Mouse (Mus musculus): ENCODE data around the gene Gm20388.

Gene Gm20388

DNA sequence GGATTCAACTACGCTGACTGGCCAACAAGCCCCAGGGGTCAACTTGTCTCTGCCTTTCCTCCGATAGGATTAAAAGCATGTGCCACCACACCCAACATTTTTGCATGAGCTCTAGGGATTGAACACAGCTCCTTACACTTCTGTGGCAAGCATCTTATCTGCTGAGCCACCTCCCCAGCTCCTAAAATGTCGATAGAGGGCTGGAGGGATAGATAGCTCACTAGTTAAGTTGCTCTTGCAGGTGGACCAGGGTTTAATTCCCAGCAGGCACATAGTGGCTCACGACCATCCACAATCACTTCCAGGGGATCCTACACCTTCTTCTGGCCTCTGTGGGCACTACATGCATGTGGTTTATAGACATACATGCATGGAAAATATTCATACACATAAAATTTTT, 1251.8 kb downstream of the Gm20388 start:
- in situ Hi-C loops (cut with MboI, MseI), result no loop called here

DNA sequence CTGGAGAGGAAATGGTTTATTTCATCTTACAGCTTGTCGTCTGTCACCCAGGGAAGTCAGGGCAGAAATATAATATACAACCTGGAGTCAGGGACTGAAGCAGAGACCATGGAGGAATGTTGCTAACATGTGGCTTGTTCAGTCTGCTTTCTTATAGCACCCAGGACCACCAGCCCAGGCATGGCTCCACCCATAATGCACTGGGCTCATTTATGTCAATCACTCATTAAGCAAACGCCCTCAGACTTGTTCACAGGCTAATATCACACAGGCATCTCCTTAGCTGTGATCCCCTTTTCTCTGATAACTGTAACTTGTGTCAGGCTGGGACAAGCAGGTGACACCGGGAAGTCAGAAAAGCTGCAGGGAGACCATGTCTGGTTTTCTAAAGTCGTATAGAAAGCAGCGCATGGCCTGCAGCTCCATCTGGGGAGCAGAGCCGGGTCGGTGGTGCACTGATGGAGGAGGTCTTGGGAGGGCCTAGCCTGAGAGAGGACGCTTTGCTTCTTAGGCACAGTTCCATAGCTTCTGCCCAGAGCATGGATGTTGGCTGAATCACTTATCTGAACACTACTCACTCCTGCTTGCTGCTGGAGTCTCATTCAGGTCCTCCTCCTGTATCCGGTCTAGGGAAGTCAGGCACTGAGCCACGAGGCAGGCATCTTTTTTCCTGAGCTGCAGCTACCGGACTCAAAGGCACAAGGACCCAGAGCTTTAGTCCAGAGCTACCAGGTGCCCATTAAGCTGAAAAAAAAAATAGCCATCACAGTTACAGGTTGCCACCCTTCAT, 1252.5 kb downstream of the Gm20388 start:
- in situ Hi-C loops (cut with MboI, MseI), result no loop called here

DNA sequence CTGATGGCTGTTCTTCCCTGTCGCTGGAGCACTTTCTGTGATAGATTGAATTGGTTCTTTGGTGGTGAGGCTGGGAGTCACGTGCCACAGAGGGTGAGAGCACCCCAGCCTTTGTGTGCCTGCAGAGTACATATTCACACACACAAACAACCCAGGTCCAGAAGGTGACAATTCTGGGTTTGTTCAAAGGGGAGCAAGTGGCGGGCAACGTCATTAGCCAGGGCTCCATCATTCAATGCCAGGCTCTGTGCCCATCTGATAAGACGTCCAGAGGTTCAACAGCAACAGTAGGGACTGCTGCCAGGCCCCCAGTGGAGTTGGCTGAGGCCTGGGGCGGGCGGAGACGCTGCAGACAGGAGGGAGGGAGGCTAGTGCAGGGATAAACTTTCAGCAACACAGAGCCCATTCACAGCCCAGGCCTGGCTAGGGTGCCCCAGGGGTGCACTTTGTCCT, 1253.4 kb downstream of the Gm20388 start:
- in situ Hi-C loops (cut with MboI, MseI), result no loop called here

DNA sequence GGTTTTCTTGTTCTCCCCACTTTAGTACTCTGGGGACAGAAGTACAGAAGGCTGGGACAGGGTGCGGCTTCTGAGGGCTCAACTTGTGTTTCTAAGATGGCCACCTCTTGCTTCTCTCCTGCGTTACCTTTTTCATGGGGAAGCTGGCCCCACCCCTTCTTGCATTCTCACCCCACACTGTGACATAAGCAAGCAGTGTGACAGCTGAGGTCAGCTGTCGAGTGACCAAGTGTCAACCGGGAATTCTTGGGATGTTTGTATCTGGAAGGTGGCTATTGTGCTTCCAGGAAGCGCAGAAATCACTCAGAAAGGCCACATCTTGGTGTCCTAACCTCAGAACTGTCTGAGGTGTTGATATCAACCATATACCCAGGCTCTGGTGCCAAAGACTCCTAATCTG, 1257.4 kb downstream of the Gm20388 start:
- in situ Hi-C loops (cut with MboI, MseI), result no loop called here

DNA sequence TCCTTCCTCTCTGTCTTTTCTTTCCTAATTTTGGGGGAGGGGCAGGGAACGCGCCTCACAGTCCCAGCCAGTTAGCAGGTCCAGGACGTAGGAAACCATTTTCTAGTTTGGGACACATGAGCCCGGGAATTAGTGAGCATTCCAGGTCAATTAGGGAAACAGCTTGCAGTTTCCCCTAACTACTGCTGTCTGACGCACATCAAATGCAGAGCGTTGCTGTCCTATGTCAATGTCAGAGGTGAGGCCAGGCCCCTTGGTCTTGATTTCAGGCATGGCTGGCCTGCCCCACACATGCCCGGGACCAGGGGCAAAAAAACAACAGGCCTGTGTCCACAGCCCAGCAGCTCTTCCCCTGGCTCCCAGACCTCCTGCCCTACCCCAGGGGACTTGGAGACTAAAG, 1259.5 kb downstream of the Gm20388 start:
- in situ Hi-C loops (cut with MboI, MseI), result no loop called here

DNA sequence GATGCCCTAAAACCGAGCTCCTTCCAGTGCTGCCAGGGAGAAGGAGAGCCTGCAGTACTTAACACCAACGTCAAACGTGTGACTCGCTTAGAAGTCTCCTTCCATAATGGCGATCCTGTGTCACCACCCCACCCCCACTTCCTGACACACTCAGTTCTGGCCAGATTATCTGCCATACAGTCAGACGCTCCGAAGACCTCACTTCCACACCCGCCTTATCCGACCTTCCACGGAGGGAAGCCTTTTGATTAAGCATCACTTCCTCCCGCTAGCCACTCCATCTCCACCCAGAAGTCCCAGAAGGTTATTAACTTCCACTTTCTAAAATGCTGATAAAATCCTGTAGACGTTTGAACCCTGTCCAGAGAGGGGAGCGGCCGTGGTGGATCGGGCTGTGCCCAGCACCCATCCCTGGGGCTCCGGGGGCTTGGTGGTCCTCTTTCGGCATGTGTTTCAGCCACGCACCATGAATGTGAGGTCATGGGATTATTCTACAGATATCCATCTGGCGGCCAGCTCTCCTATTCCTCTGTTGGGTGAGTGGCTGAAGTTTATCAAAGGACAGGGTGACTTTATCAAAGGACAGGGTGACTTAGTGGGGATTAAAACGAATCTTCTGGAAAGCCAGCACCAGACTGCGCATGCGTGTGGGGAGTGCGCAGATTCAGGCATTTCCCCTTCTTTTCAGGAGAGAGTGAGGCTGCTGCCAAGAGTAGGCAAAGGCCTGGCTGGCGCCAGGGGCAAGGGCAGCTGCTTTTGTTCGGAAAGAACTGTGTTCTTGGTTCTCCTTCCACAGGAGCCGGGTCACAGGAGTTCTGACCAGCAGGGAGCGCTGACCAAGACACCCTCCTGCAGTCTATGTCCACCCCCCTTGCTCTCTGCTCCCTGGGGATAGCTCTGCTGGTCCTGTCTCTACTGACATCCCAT, 1260.2 kb downstream of the Gm20388 start:
- in situ Hi-C loops (cut with MboI, MseI), result no loop called here

DNA sequence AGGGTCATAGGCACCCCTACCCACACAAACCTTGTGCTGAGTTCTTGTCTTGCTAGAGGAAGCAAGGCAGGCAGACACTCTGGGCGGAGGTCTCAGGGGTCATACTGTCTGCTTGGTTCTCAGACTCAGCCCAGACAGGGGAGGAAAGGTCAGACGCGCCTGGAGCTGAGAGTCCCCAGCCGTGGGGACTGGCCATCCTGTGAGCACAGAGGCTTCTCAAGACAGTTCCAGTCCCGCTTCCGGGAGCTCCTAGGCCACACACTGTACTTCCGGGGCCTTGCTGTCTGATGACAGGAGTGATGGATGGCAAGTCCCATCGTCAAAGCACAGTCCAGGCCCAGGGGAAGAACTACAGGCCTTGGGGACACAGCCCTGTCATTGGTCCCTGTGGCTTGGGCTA, 1261.9 kb downstream of the Gm20388 start:
- in situ Hi-C loops (cut with MboI, MseI), result no loop called here

DNA sequence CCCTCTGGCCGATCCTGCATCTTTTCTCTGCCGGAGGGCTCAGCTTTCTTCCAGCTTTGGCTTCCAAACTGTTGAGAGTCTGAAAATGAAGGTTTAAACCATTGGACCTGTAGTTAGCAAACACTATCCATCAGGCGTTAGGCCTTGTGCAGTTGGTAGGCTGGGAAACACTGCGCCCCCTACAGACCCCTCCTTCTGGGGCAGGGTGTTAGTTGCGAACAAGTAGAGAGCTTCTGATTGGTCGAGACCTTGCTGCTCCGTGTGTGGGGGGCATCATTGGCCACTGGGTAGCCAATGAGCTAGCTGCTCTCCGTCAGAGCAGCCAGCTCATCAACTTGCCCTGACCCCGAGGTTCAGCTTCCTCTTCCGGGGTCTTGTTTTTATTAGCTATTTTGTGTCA, 1263.5 kb downstream of the Gm20388 start:
- in situ Hi-C loops (cut with MboI, MseI), result no loop called here

DNA sequence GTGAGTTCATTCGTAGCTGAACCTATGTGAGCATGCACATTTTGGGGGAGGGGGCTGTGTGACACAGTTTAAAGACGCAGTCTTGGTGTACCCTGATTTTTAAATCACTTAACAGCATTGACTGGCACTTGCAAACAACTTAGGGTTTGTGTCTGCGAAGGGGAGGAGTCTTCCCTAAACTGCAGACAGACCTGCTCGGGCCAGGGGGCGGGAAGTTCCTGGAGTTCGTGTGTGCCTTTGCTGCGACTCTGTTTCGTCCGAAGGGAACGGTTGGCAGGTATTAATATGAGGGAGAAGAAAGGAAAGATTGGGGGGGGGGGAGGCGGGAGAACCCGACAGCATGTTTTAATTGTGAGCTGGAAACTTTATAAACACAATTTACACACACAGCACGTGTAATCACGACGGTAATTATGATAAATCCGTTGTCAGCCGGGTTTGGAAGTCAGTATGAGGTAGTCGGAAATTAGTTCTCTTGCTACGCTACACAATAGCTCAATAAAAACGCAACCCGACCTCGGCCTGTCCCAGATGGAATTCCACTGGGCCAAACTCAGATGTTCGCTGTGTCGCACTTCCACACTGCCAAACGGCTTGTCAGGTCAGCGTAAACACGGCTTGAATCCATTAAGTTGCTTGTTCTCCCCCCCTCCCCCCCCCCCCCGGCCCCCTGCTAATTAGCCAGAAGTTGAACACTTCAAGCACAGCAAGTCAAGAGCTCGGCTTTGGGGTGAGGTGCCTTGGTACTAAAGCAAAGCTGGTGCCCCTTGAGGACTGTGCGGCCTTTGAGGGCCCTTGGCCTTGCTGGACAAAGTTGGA, 1264.3 kb downstream of the Gm20388 start:
- in situ Hi-C loops (cut with MboI, MseI), result no loop called here

DNA sequence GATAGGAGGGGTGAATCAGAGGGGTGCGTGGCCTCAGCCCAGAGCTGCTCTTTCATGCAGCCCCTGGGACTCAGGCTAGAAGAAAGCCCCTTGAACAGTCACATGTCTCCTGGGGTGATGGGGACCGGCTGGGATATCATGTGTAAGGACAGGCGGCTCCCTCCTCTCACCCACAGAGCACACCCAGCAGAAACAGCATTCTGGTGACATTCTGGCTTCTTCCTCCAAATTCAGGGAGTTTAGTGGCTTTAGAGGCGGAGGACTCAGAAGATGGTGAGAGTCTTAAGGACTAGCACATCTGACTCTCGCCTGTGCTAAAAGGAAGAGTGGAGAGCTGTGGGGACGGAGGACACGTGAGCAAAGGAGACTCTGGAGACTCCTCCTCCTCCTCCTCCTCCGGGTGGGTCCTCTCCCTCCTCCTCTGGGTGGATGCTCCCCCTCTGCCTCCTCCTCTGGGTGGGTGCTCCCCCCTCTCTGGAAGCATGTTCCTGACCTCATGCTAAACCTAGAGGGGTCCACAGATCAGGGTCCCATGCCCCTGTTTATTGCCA, 1265.0 kb downstream of the Gm20388 start:
- in situ Hi-C loops (cut with MboI, MseI), result no loop called here

DNA sequence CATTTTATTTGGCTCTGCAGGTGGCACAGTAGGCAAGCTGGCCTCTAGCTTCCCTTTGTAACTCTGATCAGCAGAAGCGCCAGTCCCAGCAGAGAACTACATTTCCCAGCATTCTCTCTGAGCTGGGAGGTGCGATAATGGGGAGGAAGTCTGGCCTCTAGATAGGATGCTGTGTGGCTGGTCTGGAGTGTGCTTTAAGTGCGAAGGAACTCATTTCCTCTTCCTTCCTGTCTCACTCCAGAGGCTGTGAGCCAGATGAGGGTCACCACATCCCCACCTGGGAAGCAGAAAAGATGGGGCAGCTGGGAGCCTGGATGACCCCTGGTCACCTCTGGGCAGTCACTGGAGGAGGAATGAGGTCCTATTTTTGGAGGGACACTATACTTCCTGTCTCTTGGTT, 1265.7 kb downstream of the Gm20388 start:
- in situ Hi-C loops (cut with MboI, MseI), result no loop called here

DNA sequence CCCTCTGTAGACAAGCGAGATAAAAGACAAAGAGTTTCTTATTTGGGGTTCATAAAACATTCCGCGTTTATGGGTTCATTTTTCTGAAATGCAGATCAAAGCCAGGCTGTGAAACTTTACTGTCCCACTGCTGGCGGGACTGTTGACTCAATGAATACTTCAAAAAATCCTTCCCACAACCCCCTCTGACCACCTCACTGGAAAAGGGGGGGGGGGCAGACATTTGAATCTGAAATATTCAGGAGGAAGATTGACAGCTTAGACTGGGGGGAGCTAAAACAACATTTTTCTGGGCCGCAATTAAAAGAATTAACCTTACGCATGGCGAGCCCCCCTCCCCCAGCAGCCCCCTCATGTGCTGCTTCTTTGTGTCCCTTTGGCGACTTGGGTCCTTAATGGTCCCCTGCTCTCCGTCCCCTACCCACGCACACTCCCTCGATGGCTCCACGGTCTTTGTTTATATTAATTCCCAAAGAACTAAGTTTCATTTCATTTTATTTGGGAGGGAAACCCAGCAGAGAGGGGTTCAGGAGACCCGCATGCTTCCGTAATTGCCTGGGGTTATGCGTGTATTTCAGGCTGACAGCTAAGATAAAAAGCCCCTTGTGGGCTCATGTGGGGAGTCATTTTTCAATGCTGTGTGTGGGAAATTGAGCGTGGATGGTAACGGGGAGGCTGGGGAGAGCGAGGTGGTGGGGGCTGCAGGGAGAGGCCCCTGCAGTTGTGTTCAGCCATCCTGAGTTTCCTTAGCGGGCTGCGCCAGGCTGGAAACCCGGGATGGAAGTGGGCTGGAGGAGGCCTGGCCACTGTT, 1270.0 kb downstream of the Gm20388 start:
- in situ Hi-C loops (cut with MboI, MseI), result no loop called here

DNA sequence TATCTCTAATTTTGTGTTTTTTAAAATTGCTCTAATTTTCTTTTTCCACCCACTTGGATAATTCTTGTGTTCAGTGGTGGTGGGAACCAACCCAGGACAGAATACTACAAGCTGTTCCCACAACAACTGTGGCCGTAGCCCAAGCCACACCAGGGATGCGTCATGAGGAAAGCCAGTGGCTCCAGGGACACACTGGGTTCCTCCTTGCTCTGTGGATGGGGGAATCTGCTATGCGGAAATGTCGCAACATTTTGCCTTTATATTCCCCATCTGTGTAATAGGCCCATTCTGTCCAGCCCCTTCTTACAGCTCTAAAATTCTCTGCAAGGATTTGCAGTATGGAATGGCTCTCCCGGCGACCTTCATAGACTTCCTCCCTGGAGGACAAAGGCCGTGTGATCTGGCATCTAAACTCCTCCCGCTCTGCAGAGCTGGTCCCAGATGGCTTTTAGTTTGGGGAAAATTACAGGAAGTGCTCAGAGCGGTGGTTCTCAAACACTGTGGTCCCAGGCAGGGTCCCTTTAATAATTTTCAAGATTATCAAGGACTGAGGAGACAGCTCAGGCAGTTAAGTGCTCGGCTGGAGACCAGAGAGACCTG, 1270.7 kb downstream of the Gm20388 start:
- in situ Hi-C loops (cut with MboI, MseI), result no loop called here

DNA sequence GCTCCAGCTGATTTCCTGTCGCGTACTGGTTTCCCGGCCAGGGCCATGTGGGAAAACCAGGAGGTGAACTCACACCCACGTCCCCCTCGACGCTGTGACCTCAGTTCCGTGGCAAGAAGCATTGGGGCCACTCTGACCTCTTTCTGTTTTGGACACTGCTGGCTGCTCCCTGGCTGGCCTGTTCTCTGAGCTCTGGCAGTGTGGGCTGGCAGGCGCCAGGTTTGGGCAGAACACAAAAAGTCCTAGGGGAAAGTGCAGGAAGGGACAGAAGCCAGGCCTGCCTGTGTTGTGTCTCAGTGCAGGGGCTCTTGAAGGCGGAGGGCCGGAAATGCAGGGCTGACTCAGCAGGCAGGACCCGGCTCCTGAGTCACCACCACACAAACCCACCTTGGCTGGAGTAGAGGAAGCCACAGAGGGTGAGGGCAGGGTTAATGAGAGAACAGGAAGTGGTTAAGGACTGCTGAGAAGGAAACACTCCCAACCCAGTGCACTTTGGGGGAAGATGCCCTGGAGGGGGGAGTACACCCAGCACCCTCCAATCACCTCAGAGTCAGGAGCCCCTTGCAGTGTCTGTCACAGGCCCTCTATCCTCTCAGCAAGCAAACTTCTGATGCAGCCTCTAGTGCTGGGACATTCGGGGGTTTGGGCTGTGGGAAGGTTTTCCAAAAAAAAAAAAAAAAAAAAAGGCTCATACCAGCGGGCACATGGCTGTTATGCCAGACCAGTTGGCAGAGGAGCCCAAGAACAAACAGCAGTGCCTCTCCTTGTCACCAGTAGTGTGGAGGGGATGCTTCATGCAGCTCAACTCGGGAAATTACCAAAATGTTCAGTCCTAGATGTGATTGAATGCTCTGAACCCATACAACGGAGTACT, 1277.1 kb downstream of the Gm20388 start:
- in situ Hi-C loops (cut with MboI, MseI), result no loop called here

DNA sequence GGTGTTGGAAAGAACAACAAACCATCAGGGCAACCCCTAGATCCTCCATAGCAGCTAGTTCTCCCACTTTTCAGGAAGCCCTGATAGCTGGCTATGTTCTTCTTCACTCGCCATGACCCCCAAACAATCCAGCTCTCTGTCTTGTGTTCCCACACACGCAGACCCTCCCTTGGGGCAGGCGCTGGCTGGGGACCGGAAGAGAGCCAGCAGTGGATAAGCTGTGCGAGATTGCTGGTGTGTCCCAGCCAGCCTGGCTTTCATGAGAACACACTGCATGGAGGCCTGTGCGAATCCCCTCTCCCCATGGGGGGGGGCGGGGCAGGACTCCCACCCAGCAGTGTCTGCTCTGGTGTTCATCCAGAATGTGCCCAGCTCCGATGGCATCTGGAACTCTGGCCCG, 1278.4 kb downstream of the Gm20388 start:
- in situ Hi-C loops (cut with MboI, MseI), result no loop called here

DNA sequence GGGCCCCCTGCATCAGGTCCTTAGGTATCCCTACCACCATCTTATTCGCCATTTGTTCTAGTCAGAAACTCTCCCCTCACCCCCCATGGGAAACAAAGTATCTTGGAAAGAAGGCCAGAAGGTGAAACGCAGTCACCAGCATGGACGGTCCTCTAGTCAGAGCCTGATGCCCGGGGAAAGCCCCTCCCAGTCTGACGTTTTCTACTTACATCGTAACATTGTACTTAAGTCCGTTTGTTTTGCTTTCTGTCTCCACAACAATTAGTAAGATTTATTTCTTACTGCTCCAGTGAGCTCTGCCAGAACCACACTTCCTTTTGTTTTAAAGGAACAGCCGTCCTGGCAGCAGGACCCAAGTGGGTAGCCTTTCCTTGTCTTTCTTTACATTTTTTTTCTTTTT, 1281.8 kb downstream of the Gm20388 start:
- in situ Hi-C loops (cut with MboI, MseI), result no loop called here

DNA sequence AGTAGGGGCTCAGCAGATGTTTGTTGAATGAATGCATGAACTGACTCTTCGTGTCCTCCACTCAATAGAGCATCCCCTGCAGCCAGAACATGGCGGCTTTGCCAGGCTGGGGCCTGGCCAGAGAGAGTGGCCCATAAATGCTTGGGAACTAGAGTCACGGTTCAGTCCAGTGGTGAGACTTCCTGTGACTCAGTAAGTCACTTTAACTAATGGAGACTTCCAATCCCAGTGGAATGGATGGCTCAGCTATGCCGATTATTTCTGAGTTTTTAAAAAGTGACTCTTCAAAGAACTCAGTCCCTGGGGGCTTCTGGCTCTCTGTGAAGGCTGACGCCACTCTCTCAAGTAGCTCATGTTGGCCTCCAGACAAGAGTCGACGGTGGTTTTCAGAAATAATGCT, 1285.3 kb downstream of the Gm20388 start:
- in situ Hi-C loops (cut with MboI, MseI), result no loop called here

DNA sequence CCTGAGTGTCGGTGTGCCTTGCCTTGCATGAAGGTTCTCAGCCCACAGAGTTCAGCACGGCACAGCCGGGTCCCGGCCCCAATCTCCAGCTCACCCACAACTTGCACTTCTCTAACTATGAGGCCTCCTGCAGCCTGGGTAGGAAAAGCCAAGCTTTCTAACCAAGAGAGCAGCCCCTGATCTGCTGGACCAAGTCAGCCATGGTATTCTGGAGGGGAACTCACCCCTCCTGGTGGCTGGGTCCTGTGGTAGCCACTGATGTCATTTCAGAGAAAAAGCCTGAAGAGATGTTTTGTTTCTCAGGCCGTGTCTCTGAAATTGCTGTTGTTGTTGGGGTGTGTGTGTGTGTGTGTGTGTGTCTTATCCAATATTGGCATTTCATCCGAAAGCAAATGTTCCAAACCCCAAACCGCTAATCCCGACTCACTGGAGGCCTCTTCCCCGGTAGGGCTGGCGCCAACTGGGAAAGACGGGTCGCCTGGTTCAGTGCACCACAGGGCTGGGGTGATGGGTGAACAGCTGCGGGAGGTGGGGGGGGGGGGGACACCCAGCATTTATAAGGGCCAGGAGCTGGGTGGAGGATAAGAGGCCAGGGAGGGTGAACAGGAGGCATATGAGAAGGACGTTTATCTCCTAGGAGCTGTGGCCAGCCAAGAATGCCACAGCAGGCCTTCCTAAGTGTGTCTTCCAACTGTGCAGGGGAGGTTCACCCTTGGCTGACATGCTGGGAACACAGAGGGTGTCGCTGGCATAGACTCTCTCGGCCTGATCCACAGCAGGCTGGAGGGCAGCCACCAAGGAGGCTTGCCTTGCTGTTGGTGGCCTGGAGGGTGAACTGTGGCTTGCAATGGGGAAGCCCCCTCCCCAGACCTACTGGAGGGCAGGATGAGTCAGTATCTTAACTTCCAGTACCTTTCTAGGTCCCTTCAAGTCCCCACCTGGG, 1286.4 kb downstream of the Gm20388 start:
- in situ Hi-C loops (cut with MboI, MseI), result no loop called here

Measured in T-helper 1 cell (primary cell).